Mouse (Mus musculus) cerebral cortex, adult 2 months (tissue): ENCODE measurements around the gene Medag.

Source experiments
- WGBS: fragments of 180-500 bp; shearing (Covaris S2); methylation state at CpG from one replicate; pipeline ENCODE4 v1.1.7; 2018; 5-methylcytosine and 5-hydroxymethylcytosine counted together

The Medag gene

DNA sequence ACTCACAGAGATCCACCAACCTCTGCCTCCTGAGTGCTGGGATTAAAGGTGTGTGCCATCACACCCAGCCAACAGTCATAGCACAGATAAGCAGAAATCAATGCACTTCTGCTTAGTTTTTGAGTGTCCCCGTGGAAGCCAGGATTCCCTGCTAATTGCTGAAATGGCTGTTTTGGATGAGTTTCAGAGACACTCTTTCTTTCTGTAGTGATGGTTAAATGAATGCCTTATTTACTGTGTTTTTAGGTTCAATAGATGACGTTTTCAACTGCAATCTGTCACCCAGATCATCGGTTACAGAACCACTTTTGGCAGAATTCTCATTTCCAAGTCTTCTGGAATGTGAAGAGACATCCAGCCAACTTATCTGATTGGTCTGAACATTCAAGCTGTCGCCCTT, 18.0 kb downstream of the Medag start:
- 65% methylated on average over 4 of the region's 4 CpGs for WGBS

DNA sequence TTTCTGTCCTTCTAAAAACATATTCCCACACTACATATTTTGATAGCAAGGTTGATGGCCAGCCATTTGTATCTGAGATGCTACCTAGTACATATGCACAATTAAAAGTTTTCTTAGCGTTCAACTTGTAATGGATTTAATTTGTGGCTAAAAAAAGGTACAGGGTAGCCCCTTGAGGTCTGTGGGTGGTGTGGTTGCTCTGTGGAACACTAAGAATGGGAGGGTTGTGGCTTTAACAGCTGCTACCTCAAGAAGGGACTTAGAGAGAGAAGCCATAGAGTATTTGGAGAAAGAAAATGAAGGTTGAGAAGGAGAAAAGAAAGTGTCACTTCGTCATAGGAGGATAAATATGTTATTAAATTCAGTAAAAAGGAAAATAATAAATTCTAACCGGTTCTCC, 19.4 kb downstream of the Medag start:
- 85% methylated on average over 3 of the region's 3 CpGs for WGBS

DNA sequence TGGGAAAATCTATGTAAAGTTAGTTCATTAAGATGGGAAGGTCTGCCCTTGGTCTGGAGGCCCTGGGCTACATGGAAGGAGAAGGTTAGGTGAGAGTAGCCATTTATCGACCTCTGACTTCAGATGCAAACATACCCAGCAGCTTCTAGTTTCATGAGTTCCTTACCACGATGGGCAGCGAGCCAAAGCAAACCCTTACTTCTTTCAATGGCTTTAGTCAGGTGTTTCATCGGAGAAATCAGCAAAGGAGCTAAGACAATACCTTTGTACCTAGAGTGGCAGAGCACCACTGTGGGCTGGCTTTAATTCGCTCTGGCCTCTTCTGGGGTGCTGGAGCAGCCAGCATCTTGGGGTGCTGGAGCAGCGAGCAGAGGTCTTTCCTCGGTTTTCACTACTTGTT, 22.1 kb downstream of the Medag start:
- WGBS, result 69% methylated on average over 7 of the region's 7 CpGs

DNA sequence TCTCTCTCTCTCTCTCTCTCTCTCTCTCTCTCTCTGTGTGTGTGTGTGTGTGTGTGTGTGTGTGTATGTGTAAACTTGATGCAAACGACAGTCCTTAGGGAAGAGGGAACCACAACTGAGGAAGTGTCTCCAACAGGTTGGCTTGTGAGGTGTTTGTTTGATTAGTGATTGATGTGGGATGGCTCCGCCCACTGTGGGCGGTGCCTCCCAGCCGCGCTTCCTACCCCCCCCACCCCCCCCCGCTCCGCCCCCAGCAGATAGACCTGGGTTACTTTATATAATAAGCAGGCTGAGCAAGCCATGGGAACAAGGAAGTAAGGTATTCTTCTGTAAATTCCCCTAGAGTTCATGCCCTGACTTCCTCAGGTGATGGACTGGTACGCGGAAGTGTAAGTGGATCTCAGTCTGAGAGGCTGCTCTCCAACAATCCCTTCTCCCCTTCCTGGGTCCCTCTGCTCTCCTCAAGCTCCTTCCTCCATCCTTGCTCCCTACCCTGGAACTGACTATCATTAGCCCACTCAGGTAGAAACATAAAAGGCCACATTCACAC, 22.7 kb downstream of the Medag start:
- WGBS, result 41% methylated on average over 9 of the region's 9 CpGs

DNA sequence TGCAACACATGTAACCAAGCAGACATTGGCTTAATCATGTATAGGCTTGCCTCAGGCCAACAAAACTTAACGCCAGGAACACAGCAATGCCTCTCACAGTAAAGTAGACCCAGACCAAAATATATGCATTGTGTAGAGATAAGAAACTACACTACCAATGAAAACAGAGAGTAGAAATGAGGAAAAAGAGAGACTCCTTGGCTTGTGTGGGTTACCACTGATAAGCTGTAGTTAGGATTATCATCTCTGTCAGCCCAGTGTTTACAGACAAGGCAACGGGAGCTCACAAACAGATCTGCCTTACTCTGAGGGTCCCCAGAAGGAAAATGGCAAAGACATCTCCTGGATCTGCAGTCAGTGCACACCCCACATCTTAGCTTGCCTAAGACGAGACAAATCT, 25.0 kb downstream of the Medag start:
- 65% methylated on average over 3 of the region's 3 CpGs for WGBS

DNA sequence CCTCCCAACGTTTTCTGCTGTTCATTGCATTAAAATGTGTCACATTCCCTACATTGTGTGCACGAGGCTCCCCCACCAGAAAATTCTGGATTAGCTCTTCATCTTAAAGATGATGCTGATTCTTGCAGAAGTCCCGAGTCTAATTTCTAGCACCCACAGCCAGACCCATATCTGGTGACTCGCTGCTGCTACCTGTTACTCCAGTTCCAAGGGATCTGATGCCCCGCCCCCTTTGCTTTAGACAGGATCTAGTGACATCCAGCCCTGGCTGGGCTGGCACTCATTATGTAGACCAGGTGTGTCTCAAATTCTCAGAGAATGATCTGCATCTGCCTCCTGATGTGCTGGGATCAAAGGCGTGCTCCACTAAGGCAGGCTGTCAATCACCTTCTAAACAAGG, 25.6 kb downstream of the Medag start:
- 63% methylated on average over 6 of the region's 6 CpGs for WGBS

DNA sequence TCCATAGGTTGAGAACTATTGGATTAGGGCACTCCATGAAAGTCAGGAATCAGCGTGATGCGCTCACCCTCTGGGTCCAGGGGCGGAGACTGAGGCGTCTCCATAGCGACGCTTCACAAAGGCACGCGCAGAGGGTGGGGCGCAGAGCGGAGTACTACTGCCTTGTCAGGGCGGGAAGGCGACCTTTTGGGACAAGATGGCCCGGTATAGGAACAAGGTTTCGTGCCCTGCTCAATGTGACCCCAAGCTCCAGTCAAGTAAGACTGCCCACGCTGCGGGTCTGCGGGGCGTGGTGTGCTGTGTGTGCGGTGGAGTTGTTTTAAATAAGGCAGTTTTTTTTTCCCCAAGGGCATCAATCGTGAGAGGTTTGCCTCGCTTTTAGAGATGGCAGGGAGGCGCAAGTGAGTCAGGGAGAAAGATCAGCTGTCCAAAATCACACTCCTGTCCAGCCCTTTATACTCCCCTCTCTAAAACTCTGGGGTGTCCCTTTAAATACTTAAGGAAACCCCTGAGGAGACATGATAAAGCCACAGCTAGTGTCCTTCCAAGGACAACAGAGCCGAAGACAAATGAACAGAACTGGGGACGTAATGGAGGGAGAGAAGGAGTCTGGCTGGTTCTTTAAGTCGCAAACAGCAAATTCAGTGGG, 28.1 kb downstream of the Medag start, which contains the start of gene Tex26:
TSS of gene Tex26 (plus strand) at position 130 of the 649 bp plus-strand sequence.
- under 1% methylated on average over 25 of the region's 25 CpGs for WGBS

DNA sequence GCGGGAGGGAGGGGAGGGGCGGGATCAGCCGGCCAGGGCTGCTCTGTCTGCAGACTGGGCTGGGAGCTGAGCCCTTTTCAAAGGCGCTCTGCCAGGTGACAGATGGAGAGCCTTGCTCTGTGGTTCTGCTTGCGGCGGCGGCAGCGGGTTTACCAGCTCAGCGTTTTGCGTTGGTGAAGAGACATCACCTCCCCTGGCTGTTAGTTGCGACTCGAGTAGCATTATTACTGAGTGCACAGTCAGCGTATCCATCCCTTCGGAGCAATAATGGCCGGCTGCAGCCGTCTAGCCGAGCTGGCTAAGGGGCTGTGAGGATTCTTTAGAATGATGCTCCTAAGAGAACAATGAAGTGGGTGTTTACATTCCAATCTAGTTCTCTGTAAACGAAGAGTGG, 28.6 kb downstream of the Medag start:
- under 1% methylated on average over 18 of the region's 18 CpGs for WGBS

DNA sequence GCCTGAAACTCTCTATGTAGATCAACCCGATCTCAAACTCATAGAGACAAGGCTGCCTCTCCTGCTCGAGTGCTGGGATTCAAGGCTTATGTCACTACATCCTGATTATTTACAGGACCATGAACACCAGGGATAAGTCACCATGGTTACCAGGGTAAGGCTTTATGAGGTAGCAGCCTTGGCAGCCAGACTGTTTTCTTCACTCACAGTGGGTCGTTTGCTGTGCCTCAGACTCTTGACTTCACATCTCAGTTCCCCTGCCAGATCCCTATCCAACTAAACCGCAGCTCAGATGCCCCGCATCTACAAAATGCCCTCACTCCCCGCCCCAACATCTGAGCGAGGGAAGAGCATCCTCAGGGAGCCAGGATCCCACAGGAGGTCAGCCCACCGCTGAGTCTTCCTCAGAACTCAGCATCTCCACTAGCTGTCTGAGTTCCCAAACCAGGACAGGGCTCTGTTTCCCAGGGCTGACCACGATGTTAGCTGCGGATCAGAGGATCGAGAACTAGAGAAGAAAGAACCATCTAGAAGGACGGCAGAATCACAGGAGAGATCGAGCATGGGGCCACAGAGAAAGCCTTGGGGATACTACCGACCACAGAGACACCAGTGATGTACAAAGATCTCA, 30.2 kb downstream of the Medag start:
- WGBS, result 50% methylated on average over 14 of the region's 14 CpGs

DNA sequence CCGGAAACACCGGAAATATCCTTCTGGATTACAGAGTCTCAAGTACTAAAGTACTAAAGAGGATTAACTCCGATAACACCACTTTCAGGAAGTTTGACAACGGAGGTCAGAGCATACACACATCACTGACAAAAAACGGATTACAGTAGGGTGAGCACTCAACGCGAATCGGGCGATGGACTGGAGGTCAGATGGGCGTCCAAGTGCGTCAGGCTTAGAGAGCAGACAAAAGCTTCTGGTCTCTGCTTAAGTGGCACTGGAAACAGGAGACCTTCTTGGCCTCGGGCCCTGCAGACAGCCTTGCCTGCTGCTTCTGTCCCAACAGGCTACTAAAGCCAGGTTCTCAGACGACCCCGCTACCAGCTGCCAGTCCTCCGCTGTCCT, 30.7 kb downstream of the Medag start:
- WGBS, result 68% methylated on average over 15 of the region's 15 CpGs

DNA sequence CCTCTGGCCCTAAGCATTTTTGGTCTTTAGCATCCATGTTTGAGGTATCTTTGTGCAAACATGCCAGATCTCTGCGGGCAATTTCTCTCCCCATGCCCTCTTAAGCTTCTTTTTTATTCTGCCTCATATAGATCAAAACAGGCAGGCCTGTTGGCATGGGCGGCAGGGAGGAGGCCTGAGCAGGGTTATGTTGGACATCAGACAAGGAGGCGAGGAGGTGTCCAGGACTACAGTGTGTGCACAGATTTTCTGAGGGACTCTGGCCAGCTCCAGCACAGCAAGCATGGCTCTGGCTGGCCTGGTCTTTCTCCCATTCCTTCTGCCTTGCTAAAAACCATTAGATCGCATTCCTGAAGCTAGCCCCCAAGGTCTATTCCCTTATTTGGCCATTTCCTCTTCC, 32.9 kb downstream of the Medag start:
- WGBS, result 74% methylated on average over 4 of the region's 4 CpGs

DNA sequence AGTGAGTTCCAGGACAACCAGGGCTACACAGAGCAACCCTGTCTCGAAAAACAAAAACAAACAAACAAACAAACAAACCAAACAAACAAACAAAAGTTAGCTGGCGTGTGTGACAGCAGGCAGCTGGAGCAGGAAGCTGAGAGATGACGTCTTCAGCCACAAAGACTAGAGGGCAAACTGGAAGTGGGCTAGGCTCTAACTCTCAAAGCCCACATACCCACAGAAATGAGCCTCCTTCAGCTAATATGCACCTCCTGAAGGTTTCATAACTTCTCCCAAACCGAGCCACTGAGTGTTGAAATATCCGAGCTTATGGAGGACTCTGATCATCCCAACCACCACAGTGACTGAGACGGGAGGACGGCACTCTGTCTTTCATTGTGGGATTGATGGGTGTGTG, 34.9 kb downstream of the Medag start:
- WGBS, result 87% methylated on average over 7 of the region's 7 CpGs

DNA sequence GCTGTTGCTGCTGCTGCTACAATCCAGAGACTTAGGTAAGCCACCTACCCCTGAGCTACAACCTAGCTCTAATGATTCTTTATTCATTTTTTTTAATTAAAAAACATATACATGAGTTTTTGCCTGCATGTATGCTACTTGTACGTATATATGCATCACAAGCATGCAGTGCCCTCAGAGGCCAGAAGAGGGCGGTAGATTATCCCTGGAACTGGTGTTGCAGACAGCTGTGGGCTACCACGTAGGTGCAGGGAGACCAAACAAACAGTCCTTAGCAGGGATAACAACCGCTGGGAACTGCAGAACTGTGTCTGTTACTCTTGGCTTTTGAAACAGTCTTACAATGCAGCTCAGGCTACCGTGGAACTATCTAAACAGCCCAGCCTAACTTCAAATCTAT, 36.2 kb downstream of the Medag start:
- 83% methylated on average over 5 of the region's 5 CpGs for WGBS

DNA sequence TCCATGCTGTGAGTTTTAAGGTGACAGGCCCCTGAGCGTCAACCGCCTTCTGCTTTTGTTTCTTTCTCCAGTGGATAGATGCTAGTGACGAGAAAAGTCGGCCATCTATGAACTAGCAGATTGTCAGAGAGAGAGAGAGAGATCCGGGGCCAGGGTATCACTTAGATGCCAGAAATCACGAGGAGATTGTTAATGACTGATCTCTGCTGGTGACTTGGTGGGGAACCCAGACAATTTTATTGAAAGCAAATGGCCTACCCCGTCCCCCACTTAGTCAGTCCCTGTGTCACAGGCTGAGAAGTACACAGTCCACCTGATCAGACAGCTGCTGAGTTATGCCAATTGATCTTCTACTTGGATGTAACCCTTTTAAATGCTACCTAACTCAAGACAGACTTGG, 37.9 kb downstream of the Medag start:
- WGBS, result 85% methylated on average over 7 of the region's 7 CpGs

DNA sequence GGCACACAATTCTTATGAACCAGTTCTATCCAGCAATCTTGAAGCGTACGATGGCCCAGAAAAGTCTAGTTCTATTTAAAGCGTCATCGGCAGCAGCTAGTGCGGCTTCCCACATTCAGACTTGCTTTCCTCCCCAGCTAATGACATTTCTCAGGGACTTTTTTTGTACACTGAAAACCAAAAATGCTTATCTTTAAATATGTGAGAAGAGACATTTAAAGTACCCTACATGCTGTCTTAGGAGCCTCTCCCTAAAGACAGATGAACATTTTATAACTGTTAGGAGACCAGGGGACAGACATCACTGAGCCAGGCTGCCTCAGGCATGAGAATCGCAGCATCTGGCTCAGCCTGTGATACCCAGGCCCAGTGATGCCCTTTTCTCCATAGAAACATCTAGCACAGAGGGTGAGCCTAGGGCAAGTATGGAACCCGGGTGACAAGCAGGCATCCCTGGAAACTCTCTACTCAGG, 39.7 kb downstream of the Medag start:
- 44% methylated on average over 7 of the region's 7 CpGs for WGBS

DNA sequence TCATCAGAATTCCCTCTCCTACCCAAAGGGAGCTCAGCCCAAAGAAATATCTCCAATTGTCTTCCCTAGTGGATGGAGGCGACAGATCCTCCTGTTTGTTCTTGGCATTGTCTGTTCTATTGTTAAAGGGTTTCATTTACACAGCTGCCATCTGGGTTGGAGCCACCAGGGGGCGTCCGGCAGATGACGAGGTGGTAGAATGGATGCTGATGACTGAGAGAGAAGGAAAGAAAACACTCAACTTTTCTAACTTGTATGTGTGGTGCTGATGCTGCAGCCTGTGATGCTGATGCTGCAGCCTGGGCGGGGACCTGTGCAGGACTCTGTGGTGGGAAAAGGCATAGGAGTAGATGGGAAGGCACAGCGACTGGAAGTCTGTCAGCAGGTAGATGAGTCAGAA, 42.7 kb downstream of the Medag start:
- WGBS, result 36% methylated on average over 6 of the region's 6 CpGs

DNA sequence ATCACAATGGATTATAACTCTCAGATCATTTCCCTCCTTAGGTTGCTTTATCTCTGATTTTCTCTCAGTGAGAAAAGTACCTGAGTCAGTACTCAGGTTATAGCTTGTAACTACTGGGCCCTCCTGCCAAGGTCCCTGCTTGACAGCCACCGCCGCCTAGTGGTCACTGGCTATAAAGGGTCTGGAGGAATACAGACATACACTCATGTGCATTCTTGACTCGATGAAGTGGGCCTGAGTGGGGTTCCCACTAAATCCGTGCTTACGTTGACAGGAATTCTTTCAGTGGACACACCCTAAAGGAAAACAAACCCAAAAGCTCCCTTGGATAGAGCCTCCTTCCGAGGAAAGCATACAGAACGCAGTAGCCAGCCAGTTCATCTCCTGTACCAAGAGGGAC, 45.0 kb downstream of the Medag start:
- WGBS, result 89% methylated on average over 7 of the region's 7 CpGs

DNA sequence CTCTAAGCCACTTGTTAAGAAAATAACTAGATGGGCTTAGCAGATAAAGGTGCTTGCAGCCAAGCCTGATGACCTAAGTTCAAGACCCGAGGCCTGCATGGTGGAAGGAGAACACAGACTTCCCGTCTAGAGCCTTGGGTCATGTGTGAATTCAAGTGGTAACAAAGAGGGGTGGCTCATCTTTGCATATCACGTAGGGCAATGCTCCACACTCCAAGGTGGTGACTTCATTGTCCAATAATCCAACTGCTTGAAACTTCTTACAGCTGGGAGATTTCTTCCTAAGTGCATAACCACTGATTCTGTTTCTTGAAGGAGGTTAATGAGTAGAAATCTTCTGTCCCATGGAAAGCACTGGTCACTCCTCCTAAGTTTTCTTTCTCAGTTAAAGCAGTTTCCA, 50.5 kb downstream of the Medag start:
- WGBS, result 86% methylated on average over 3 of the region's 3 CpGs

DNA sequence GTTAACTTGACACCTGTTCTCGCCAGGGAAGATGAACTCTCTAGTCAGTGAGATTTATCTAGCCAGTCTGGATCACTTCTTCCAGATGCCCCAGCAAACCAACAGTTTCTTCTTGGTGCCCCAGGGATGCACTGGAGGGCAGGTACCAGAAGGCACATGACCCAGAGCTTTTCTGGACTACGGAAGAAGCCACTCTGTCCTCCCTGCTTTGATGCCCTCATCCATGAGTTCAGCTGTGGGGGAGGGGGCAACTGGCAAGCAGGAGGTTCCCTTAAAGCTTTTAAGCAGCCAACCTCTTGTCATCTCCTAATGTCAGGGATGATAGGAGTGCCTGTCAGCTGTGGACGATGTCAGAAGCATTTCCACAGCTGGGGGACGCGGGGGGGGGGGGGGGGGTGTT, 53.8 kb downstream of the Medag start:
- WGBS, result 69% methylated on average over 5 of the region's 5 CpGs

DNA sequence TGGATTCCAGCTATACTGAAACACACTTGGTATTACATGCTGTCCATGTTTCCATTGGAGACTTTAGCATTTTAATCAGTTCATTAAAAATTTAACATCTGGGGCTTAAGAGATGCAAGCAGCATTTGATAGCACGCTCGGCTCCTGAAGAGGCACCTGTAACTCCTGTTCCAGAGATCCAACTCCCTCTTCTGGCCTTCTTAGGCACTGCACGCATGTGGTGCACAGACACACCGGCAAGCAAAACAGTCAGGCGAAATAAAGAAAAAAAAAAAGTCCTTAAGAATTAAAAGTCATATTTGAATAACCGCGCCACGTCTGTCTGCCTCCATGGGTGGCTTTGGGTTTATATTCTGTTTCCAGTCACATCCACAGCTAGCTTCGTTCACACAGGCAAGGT, 62.6 kb downstream of the Medag start:
- 95% methylated on average over 9 of the region's 9 CpGs for WGBS

DNA sequence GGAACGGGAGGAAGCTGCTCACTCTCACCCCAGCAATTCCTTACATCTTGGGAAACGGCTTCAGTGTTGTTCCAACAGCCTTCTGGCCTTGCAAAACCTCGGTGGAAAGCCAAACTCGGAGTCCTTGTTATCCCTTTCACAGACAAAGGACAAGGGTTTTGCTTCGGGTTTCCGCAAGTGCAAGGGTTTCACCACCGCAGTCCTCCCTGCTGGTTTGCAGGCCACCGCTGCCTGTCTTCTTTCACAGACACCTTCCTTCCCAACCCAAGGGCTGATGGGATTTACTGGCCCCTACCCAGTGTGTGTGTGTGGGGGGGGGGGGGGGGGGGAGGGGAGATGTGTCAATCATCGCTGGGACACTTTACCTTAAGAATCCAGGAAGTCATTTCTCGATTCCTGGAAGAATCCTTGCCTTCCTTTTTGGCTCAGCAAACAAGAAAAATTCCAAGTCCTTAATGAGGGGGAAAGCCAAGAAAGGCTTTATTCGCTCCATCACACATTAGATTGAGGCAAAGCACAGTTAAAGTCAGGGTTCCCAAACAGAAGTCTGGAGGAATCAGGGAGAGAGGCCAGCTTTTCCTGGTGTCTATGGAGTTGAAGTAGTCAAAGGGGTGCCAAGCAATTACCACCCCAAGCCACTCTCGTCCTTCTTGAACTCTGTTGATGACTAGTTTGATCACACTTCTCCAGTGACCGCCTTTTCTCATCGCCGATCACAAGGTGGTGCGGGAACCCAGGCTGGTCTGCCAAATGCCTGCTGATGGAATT, 63.3 kb downstream of the Medag start:
- WGBS, result 63% methylated on average over 16 of the region's 16 CpGs
